Mouse (Mus musculus): ENCODE results near the gene Nxnl1.

The Nxnl1 gene

DNA sequence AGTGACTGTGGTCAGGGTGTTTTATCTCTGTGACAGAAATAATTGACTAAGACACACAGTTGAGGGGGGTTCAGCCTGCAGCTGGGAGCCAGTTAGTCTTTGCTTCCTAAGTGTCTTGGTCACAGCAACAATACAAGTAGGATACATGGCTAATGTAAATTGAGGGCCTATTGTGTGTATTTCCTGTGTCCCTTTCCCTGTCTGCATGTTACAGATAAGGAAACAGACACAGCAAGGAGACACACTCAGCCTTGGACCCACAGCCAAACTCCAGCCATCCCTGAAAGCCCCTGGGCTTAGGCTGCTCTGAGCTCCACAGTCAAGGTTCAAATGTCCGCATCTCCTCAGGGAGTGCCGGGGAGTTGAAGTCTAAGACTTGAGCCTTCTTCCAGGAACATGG lies 11.8 kb downstream of the Nxnl1 start:
- CTCF ChIA-PET = interaction anchor here in 3 of 4 experiments (1.0 to 1.6 kb wide), 4 partner anchors 36 to 177 kb away, joined by 3 to 15 read pairs (median 4); no protein-coding TSS in a partner anchor
- POLR2A ChIA-PET = interaction anchor here in 2 of 4 experiments (0.9 to 5.2 kb wide), 7 partner anchors 12 to 121 kb away, joined by 3 to 25 read pairs (median 4); partner anchors contain the start of genes Ccdc194 (in 1 of the 2), Jak3 (in 1 of the 2), Mvb12a (in 1 of the 2) and Slc27a1 (in 1 of the 2)

DNA sequence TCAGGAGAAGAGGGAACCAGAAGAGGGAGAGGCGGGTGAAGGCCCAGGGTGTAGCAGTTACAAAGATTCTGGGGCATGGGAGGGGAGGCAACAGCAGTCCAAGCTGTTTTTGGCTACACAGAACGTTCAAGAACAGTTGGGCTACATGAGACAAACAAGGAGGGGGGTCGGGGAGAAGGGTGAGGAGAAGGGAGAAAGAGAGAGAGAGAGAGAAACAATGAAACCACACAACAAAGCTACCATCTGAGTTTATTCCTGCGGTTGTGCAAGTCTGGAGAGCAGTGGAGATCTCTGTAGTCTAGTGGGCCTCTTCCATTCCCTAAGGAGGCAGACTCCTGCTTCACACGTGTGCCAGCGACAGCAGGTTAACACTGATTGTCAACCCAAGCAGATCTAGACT lies 12.4 kb downstream of the Nxnl1 start:
- ChIA-PET CTCF (interaction anchor here in 2 of 4 experiments (1.0 to 1.7 kb wide), 4 partner anchors 11 to 75 kb away, joined by 3 to 15 read pairs (median 5); partner anchors contain the start of gene Mvb12a (in 1 of the 2)), POLR2A (interaction anchor here in 3 of 4 experiments (0.8 to 5.2 kb wide), 12 partner anchors 11 to 122 kb away, joined by 3 to 25 read pairs (median 3); partner anchors contain the start of genes Jak3 (in 1 of the 3), Mvb12a (in 1 of the 3) and Slc27a1 (in 1 of the 3))

DNA sequence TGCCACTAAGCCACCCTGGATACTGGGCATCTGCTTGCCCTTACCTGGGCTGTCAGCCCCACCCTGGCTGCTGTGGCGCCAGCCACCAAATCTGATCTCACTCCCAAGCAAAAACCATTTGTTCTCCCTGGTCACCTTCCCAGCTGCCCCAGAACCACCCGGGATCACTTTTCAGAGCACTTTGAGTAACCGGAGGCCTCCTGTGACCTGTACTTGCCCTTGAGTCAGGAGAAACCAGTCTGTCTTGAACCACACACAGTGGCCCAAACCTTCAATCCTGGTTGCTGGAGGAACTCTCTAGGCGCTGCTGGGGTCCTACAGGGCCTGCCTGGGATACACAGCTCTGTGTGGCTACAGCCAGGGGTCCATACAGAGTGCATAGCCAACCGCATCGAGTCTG lies 13.6 kb downstream of the Nxnl1 start:
- CTCF ChIA-PET = interaction anchor here in 2 of 4 experiments (0.5 to 1.7 kb wide), 2 partner anchors 58 to 77 kb away, joined by 6 to 7 read pairs; no protein-coding TSS in a partner anchor
- POLR2A ChIA-PET = interaction anchor here in 2 of 4 experiments (0.6 to 5.2 kb wide), 8 partner anchors 9 to 745 kb away, joined by 3 to 25 read pairs (median 4); partner anchors contain the start of genes Slc27a1 (in 2 of the 2) and Mvb12a (in 1 of the 2)

DNA sequence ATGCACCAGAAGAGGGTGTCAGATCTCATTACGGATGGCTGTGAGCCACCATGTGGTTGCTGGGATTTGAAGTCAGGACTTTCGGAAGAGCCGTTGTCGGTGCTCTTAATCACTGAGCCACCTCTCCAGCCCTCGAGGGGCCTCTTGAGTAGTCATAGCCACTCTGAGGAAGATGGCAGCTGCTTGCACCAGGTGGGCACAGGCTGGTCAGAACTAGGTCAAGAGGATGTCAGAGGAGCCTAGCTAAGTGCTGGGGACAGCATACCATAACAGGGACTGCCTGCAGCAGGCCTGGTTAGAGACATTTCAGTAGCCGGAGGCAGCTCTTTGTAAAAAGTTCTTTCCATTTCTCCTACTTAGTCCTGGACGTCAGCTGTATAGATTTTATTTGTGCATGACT lies 15.6 kb downstream of the Nxnl1 start:
- POLR2A ChIA-PET = interaction anchor here in 2 of 4 experiments (0.6 to 1.5 kb wide), 6 partner anchors 8 to 21 kb away, joined by 3 to 9 read pairs (median 4); partner anchors contain the start of genes Tmem221 (in 2 of the 2) and Slc27a1 (in 1 of the 2)
- CTCF ChIA-PET = interaction anchor here in 3 of 4 experiments (0.6 to 1.1 kb wide), 4 partner anchors 12 to 149 kb away, joined by 3 to 7 read pairs (median 3); partner anchors contain the start of gene Colgalt1 (in 1 of the 3)

DNA sequence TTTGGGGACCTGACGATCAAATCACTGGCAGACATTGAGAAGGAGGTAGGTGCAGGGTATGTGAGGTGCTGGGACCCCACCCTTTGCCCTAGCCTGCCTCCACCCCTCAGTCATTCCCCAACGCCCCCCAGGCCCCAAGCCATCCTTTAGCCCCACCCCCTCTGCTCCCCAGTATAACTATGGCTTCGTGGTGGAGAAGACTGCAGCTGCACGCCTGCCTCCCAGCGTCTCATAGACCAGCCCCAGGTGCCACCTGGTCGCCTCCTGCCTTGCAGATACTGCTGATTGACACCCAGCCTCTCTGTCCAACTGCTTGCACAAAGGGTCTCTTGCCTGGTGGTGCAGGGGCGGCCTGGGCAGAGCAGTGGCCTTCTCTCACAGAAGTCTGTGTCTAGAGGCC lies 18.8 kb downstream of the Nxnl1 start:
- ChIA-PET POLR2A (no interaction called here), CTCF (interaction anchor here in 1 of 4 experiments (0.9 kb wide), 1 partner anchor 13 kb away, joined by 5 read pairs; no protein-coding TSS in a partner anchor)

DNA sequence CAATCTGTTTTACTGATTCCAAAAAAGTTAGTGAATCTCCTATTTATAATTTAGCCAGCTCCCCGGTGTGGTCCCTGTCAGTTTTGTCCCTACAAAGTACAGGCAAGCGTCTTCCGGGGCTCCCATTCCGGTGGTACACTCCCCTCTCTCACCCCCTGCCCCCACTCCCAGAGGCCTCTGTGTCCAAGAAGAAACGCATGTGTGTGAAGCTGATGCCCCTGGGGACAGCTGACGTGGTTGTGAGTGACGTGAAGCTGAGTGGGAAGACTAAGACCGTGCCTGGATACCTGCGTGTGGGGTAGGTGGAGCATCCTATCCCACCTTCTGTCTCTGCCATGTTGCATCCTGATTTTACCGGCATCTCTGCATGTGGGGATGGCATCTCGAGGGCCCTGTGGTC lies 21.3 kb downstream of the Nxnl1 start:
- ChIA-PET CTCF (no interaction called here), POLR2A (interaction anchor here in 1 of 4 experiments (0.6 to 1.2 kb wide), 2 partner anchors 13 to 81 kb away, joined by 3 read pairs; no protein-coding TSS in a partner anchor)

DNA sequence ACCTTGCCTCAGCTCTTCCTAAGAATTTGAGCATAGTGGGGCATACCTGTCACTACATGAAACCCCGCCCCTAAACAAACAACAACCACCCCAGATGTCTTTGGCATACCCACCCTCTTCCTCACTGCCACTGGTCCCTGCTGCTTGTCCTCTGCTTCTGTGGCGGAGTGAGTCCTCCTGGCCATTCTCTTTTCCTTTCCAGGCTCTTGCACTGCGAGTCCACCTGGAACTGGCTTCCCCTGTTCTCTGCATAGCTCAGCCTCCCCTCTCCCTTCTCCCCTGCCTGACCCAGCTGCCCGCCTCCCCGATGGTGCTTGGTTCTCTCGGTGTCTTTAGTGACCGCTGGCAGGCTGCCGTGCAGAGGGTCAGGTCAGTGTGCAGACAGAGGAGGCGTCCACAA lies 22.6 kb downstream of the Nxnl1 start:
- ChIA-PET CTCF (interaction anchor here in 2 of 4 experiments (0.5 to 1.6 kb wide), 4 partner anchors 15 to 117 kb away, joined by 4 to 8 read pairs (median 5); partner anchors contain the start of gene Slc27a1 (in 1 of the 2)), POLR2A (interaction anchor here in 3 of 4 experiments (1.0 to 3.6 kb wide), 16 partner anchors 9 to 182 kb away, joined by 3 to 27 read pairs (median 6); partner anchors contain the start of genes Colgalt1 (in 2 of the 3), Ccdc194 (in 1 of the 3), Dda1 (in 1 of the 3) and Fcho1 (in 1 of the 3))

DNA sequence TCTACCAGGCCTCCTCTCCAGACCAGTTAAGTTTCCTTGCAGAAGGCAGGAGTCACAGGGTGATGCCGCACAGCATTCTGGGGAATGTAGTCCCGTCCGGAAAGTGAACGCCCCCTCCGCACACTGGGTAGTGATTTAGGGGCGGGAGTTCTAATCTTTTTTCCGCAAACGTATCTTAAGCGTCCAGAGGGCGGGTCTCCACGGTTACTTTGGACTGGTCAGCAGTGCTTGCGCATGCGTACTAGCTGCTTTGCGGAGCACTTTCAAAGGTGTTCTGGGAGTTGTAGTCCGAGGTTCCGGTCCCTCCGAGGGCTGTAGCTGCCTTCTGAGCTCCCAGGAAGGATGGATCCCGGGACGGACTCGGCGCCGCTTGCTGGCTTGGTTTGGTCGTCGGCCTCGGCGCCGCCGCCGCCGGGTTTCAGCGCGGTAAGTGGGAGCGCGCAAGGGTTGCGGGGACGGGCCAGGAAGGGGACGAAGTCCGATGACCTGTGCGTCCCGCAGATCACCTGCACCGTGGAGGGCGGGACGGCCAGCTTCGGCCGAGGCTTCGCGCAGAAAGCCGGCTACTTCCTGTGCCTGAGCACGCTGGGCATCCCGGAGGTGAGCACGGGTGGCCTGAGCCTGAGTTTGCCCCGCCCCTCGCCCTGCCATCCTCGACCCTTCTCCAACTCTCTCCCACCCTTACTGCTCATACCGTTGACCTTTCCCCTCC lies 23.6 kb downstream of the Nxnl1 start, which contains the start of gene Mvb12a:
TSS of gene Mvb12a (plus strand) at position 291 of the 712 bp plus-strand sequence.
- POLR2A ChIA-PET = interaction anchor here in 3 of 4 experiments (0.5 to 3.6 kb wide), 42 partner anchors 9 to 594 kb away, joined by 3 to 27 read pairs (median 4); partner anchors contain the start of genes Tmem221 (in 3 of the 3), Colgalt1 (in 2 of the 3), Pgls (in 2 of the 3) and Ccdc194 (in 1 of the 3)
- CTCF ChIA-PET = interaction anchor here (0.5 to 1.6 kb wide), 19 partner anchors 11 to 875 kb away, joined by 3 to 8 read pairs (median 3); partner anchors contain the start of genes Colgalt1 (in 1 of the 4) and Slc27a1 (in 1 of the 4)

DNA sequence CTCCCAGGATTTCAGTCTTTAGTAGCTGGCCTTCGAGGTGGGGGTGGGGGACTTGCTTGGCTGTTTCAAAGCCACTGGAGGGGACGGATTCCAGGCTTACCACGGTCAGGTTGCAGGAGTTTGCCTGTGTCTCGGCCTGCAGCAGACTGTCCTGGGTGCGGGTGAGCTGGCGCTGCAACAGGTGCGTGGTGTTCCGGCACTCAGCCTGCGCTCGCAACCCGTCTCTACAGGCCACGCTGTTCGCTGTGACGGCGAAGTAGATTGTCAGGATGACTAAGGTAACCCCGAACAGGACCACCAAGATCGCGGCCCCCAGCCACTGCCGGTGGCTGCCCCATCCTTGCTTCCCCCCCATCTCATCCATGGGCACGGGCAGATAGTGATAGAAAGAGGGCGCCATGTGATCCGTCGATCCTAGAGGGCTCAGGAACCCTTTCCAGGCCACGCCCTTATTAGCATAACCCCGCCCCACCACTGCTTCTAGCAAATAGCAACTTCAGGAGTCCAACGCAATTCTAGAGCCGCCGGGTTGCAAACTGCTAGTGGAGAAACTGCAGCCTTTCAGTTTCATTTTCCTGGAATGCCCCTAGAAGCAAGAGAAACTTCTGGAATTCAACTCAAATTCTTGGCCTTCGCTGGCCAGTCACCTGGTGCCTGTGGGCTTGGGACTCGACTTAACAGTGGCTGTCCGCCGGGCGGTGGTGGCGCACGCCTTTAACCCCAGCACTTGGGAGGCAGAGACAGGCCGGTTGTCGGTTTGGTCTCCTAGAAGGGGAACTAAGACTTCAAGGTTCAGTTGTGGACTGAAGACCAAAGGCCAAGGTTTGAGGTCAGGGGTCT lies 29.2 kb downstream of the Nxnl1 start, which contains the start of gene Bst2:
TSS of gene Bst2 (minus strand) at position 429 of the 840 bp plus-strand sequence.
- POLR2A ChIA-PET = interaction anchor here (0.5 to 3.4 kb wide), 15 partner anchors 9 to 251 kb away, joined by 3 to 12 read pairs (median 3); partner anchors contain the start of genes Colgalt1 (in 1 of the 4), Plvap (in 1 of the 4), Slc27a1 (in 1 of the 4) and Tmem221 (in 1 of the 4)

DNA sequence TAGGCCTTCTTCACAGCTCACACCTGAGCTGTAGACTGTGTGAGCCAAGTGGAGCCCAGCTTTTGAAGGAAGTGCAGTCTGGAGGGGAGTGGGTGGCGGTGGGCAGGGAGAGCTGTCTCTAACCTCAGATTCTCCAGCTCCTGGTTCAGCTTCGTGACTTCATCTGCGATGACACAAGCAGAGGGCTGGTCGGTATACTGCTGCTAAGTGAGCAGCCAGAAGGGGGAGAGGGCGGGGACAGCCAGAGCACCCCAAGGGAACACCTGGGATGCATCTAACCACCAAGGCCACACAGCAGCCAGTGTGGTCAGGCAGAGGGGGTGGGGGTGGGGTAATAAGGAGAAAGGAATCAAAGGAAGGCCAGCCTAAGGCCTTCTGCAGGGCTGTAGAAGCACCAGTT lies 30.7 kb downstream of the Nxnl1 start:
- ChIA-PET CTCF (interaction anchor here (0.5 to 1.2 kb wide), 10 partner anchors 9 to 1534 kb away, joined by 3 to 5 read pairs (median 3); partner anchors contain the start of gene Zfp709 (in 1 of the 4)), POLR2A (interaction anchor here in 3 of 4 experiments (0.5 to 3.4 kb wide), 13 partner anchors 10 to 132 kb away, joined by 3 to 12 read pairs (median 4); partner anchors contain the start of genes Ccdc194 (in 2 of the 3), Colgalt1 (in 1 of the 3), Slc27a1 (in 1 of the 3) and Tmem221 (in 1 of the 3))

More for the DNA sequence above, 29.2 kb downstream of the Nxnl1 start, which contains the start of gene Bst2:
- CTCF ChIA-PET = interaction anchor here (0.6 to 1.3 kb wide), 11 partner anchors 14 to 962 kb away, joined by 3 to 9 read pairs (median 4); partner anchors contain the start of gene Fcho1 (in 1 of the 4)

DNA sequence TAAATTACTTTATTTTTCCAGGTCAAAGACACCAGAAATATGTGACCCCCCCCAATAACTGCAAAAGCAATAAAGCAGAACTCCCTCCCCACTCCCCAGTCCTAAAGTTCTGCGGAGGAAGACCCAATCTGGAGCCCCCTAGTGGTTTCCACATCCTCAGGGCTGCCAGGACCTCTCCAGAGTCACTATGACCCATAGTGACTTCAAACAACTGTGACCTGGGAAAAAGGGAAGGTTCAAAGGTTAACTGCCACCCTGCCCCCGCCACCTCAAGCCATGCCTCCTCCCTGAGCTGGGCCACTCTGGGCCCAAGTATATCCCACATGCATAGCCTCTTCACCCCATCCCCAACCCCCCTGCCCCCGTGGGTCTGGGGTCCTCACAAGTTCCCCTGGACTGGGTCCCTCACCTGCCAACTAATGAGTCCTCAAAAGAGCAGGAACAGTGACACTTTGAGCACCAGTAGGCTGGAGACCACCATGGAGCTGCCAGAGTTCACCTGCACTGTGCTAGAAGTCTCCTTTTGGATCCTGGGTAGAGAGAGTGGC lies 32.1 kb downstream of the Nxnl1 start:
- POLR2A ChIA-PET = interaction anchor here in 2 of 4 experiments (0.6 to 4.6 kb wide), 9 partner anchors 8 to 108 kb away, joined by 3 to 27 read pairs (median 4); partner anchors contain the start of genes Ccdc194 (in 2 of the 2), Mvb12a (in 2 of the 2) and Tmem221 (in 1 of the 2)

DNA sequence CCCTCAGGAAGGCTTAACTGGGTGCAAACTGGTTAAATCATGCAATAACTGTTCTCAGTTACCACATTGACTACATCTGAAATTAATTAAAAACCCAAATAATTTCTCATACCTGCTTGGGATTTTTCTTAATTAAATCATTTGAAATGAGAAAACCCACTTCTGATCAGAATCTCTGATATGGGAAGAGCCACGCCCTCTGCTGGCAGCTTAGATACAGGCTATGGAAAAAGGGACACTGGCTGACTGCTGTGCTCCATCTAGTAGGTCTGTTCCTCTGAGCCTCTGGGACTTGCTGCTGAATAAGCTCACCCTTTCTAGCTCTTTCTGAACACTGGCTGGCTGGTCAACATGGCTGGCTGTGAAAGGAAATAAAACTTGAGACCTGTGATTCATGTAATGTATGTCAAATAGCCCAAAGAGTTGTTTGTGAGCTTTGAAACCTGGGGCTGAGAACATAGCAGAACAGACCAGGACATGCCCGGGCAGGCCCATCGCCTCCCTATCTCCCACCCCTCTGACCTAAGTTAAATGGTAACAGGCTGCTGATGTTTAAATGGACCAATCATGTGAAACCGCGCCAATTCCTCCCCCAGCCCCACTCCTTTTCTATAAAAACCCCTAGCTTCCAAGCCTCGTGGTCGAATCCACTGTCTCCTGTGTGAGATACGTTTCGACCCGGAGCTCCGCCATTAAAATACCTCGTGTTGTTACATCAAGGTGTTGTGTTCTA lies 35.5 kb downstream of the Nxnl1 start:
- POLR2A ChIA-PET = interaction anchor here in 3 of 4 experiments (0.6 to 4.6 kb wide), 51 partner anchors 9 to 833 kb away, joined by 3 to 27 read pairs (median 3); partner anchors contain the start of genes Mvb12a (in 2 of the 3), Pgls (in 2 of the 3), Tmem221 (in 2 of the 3) and Arrdc2 (in 1 of the 3)

More for the DNA sequence above, 32.1 kb downstream of the Nxnl1 start:
- CTCF ChIA-PET = interaction anchor here (0.6 to 1.1 kb wide), 7 partner anchors 12 to 995 kb away, joined by 3 to 9 read pairs (median 5); no protein-coding TSS in a partner anchor

DNA sequence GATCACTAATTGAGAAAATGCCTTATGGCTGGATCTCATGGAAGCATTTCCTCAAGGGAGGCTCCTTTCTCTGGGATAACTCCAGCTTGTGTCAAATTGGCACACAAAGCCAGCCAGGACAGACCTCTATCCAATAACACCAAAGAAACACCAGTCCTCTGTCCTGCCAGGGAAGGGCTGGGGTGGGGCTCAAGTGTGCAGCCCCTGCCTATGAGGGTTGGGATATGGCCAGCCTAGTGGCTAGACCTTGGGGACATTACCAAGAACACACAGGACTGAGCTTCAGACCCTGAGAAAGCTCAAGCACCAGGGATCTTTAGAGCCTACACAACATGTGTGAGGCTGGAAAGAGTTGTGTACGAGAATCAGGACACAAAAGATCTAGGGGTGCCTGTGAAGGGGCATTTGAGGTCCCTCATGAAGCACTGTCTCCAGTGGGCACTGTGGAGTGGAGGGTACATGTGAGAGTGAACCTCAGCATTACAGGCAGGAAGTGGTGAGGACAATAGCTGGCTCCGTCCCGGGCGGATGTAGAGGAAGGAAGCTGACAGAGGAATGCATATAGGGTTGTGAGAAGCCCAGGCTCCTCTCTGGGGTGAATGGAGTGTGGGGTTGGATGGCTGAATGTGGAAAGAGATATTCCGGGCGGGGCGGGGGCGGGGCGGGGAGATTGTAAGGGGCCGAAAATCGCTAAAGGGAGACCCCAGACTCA lies 37.9 kb downstream of the Nxnl1 start:
- ChIA-PET POLR2A (interaction anchor here in 1 of 4 experiments (1.2 to 1.5 kb wide), 3 partner anchors 9 to 83 kb away, joined by 3 to 7 read pairs (median 4); partner anchors contain the start of gene Bst2), CTCF (interaction anchor here in 3 of 4 experiments (0.6 to 0.8 kb wide), 4 partner anchors 10 to 133 kb away, joined by 3 to 4 read pairs (median 3); no protein-coding TSS in a partner anchor)

More for the DNA sequence above, 35.5 kb downstream of the Nxnl1 start:
- CTCF ChIA-PET = interaction anchor here (0.6 to 2.5 kb wide), 24 partner anchors 8 to 738 kb away, joined by 3 to 16 read pairs (median 4); partner anchors contain the start of genes Slc27a1 (in 1 of the 4) and Tmem221 (in 1 of the 4)

DNA sequence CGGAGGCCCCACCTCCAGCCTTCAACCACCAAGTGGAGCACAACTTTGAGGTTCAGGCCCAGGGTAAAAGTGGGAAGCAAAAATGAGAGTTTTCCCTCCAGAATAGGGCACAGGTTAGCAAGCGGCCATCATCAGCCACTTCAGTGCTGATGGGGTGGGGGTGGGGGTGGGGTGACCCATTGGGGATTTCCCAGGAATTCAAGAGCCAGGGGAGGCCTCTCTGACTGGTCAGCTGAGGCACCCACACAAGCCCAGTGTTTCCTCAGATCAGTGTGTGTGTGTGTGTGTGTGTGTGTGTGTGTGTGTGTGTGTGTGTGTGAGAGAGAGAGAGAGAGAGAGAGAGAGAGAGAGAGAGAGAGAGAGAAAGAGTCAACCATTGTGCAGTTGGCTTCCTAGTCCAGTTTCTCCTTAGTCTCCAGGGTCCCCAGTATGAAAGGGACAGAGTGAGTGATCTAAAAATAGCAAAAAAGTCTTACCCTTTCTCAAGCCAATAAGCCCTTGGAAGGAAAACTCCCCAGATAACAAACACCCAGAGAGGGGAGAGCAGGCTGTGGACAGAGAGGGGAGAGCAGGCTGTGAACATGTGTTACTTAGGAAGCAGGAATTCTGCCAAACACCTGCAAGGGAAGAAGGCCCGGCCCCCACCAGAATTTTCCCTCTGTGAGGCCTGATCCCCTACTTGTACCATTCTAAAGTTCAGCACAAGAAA lies 39.1 kb downstream of the Nxnl1 start:
- CTCF ChIA-PET = interaction anchor here in 1 of 4 experiments (1.0 to 1.2 kb wide), 2 partner anchors 8 to 15 kb away, joined by 3 read pairs; partner anchors contain the start of gene Mvb12a
- POLR2A ChIA-PET = interaction anchor here in 3 of 4 experiments (0.5 to 3.2 kb wide), 13 partner anchors 16 to 1608 kb away, joined by 3 to 15 read pairs (median 4); partner anchors contain the start of genes Colgalt1 (in 1 of the 3), Mvb12a (in 1 of the 3) and Tmem221 (in 1 of the 3)

Measured in embryonic stem cell, embryonic (primary cell).